Mouse (Mus musculus) c-Kit-positive CD71-positive TER-119-positive erythroid progenitor cells, embryonic 14.5 days (primary cell): Measurements from ENCODE around the gene 2310022A10Rik.

Experiments
- DNase-seq: peaks from one replicate; pipeline ENCODE4 v3.0.0-alpha.2; 2013; ENCODE audit warnings: low spot score

2310022A10Rik gene

DNA sequence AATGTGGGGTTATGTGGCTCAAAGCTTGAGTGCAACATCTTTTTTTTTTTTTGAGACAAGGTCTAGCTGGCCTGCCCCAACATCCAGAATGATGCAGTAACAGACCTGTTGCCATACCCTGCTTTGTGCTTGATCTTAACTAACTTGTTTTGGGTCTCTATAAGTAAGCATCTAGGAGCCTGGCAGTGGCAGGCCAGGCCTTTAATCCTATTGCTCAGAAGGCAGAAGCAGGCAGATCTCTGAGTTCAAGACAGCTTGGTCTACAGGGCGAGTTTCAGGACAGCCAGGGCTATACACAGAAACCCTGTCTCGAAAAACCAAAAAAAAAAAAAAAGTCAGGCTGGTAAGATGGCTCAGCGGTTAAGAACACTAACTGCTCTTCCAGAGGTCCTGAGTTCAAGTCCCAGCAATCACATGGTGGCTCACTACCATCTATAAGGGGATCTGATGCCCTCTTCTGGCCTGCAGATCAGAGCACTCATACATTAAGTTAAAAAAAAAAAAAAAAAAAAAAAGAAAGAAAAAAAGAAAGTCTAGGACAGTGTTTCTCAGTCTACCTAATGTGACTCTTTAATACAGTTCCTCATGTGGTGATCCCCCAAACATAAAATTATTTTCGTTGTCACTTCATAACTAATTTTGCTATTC, 37.7 kb downstream of the 2310022A10Rik start:
- DNase-seq, result no peak

GRCm38 (mm10) chr7:27591266-27592216, 38.5 kb downstream of the 2310022A10Rik start, which contains the start of gene Akt2:
TSS of gene Akt2 (plus strand) at chr7:27591552.
- DNase-seq, result peak; percentile 86

DNA sequence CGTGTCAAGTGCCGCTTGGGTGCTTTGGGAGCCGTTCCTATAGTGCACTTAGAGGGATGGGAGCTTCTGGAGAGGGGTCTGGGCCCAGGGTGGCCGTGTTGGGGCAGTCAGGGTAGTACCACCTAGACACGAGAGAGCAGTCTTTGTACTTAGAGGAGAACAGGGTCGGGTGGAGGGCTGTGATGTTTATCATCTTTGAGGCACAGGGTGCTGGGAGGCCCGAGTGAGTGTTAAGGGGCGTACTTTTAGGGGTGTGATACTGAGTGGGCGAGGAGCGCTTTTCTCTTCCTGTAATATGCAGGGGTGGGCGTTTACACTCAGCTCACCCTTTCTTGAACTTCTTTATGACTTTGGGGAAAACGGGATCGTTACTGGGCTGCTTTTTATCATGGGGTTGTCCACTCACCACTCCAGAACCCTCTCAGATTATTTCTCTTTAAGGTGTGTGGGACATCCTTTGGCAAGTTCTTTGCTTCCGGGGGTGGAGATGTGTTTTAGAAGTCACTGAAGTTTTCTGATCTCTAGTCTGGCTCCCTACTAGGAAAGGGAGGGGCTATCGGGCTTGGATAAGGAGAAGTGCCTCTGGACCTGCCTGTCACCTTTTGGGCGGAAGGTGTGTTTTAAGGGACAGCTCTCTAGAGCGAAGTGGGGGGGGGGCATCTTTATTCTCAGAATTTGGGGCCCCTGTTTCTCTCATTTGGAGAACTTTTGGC, 39.3 kb downstream of the 2310022A10Rik start:
- peak; percentile 68 for DNase-seq

DNA sequence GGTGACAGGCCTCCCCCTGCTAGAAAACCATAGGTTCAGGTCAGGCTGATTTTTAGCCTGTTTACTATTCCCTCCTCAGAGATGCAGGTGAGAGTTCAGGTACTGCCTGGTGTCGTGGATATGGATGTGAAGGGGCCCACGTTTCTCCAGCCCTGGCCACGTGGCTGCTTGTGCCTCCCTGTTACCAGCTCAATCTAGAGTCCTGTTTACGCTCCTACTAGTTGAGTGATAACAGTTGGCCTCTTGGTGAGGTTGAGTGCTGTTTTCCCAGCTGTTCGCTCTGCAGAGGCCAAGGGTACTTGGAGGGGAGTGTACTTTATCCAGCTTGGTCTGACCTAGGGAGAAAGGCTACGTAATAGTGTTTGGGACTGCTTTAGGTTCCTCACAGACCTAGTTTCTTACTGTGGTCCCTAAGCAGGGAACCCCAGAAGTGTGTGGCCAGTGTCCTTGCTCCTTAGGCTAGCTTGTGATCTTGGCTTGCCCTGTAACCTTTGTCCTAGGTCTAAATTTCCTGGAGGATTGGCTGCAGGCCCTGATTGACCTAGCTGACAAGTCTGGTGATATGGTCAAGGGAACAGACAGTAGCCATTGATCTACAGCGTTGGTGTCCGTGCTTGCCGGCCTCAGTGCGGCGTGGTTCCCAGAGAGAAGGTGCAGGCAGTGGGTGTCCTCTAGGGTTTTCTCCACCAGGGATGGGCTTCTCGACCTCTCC, 40.1 kb downstream of the 2310022A10Rik start:
- DNase-seq, result peak; percentile 30

- DNase-seq, result no peak
Measured at GRCm38 (mm10) chr7:27596586-27597503, 43.8 kb downstream of the 2310022A10Rik start.

GRCm38 (mm10) chr7:27598053-27598452, 45.0 kb downstream of the 2310022A10Rik start:
- no peak for DNase-seq

GRCm38 (mm10) chr7:27601628-27602027, 48.6 kb downstream of the 2310022A10Rik start:
- DNase-seq, result no peak

DNA sequence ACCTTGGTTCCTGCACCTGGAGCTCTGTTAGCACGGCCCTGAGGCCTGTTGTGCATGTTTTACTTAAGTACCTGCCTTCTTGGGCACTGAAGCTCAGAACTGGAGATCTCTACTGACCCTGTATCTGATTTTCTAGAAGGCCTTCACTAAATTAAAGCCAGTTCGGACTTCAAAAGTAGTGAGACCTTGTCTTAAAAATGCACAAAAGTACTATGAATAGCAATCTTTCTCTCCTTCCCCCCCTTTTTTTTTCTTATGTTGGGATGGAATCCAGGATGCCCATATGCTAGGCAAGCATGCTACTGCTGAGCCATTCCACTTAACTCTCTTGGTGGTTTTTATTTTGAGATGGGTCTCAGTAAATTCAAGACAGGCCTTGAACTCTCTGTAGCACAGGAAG, 49.1 kb downstream of the 2310022A10Rik start:
- DNase-seq, result no peak

- DNase-seq, result no peak
Measured at GRCm38 (mm10) chr7:27602835-27603234, 49.8 kb downstream of the 2310022A10Rik start.

DNA sequence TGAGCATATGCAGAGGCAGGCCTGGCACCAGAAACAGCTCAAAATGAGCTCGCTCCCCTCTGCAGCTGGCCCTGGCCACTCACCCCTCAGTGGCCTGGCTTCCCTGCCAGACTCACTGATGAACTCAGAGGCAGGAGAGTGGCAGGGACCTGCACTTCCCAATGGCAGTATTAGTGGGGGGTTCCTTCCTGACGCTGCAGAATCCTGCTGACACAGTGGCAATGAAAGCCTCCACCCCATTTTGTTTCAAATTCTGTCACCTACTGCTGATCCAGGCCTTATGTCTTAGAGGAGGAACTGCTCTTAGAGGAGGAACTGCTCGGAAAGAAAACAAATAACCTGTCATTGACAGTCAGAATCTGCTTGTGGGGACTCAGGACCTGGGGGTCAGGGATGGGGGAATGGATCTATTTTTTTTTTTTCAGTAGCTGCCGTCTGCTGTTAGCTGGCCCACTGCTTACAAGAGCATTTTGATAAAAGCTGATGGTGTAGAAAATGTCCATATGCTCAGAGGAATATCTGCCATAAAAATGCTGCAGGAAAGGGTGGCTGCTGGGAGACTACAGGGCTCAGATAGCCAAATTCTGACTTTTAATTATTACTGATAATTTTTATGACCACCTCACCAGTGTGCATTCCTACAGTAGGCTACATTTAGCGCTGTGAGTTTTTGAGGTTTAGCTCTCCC, 51.8 kb downstream of the 2310022A10Rik start:
- DNase-seq, result no peak

- DNase-seq, result no peak
Measured at GRCm38 (mm10) chr7:27605499-27606285, 52.7 kb downstream of the 2310022A10Rik start.

- DNase-seq, result no peak
Measured at GRCm38 (mm10) chr7:27606481-27607254, 53.6 kb downstream of the 2310022A10Rik start.

DNA sequence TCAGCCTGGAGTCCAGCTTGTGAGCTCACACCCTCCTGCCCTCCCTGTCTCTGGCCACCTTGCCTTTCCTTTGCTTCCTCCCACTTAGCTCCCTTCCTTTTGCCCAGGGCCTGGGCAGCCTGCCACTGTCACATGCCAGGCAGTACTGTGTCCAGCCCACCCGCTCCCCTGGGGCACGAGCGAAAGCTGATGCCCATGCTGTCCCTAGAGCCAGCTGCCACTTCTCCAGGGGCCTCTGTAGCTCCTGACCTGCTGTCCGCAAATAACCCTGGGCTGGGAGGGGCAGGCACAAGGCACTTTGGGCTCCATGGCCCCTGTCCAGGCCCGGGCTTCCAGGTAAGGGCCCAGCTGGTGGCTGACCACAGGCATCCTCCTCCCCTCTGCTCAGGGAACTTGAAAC, 54.5 kb downstream of the 2310022A10Rik start:
- no peak for DNase-seq

- DNase-seq, result no peak
Measured at GRCm38 (mm10) chr7:27608130-27608529, 55.1 kb downstream of the 2310022A10Rik start.

GRCm38 (mm10) chr7:27609285-27609684, 56.3 kb downstream of the 2310022A10Rik start:
- no peak for DNase-seq

DNA sequence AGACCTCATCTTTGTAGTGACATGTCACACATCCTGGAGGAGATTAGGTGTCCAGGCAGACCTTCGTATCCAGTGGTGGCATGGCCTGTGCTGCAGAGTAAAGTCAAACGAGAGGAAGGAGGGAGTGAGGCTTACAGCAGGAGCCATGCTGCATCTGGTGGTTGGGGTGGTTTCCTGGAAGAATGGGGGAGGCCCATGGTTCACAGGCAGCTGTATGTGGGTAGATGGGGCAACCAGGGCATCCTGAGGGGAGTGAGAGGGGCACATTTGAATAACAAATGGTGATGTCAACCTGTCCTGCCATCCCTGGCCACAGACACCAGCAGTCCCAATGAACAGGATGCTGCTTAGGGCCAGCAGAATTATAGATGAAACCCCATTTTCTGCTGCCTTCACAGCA, 56.7 kb downstream of the 2310022A10Rik start:
- DNase-seq, result no peak

DNA sequence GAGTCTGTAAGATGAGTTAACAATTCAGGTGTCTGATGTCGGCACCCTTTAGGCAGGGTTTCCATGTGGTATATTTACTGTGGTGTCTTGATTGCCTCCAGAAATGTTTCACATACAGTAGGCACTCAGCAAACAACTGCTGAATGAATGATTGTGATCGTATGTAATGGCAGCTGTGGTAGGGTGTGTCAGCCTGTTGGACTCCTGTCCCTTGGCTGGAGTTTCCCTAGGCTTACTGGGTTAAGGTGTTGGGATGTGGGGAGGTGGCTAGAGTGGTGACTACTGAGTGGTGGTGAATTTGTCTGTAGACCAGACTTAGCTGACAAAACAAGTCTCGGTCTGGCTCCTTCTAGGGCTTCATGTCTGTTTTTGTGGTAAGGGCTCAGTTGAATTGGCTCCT, 57.3 kb downstream of the 2310022A10Rik start:
- no peak for DNase-seq

- no peak for DNase-seq
Measured at GRCm38 (mm10) chr7:27610871-27611270, 57.8 kb downstream of the 2310022A10Rik start.
